Mouse (Mus musculus) stomach, postnatal 0 days (tissue): ENCODE data around the gene Maats1.

ENCODE experiments used
- CTCF ChIP-seq: IDR thresholded peaks from 2 replicates; pipeline ENCODE4 v1.5.1; 2016; ENCODE audit warnings: antibody characterized with exemption, low read depth, mild to moderate bottlenecking, moderate library complexity
- EP300 ChIP-seq: optimal IDR thresholded peaks from 2 replicates; pipeline ENCODE3; 2016; ENCODE audit warnings: antibody characterized with exemption

GRCm38 (mm10) chr16:38307221-38307605 lies 34.7 kb downstream of the Maats1 start:
- no peak for TF ChIP-seq EP300
- no peak for TF ChIP-seq CTCF
